Mouse (Mus musculus): ENCODE results near the gene Slc22a23. TPM values are rescaled to one million over a fixed set of nuclear protein-coding genes. Genes with fewer than 3 reads are reported as not detected.

Slc22a23 gene
- polyA plus RNA-seq, 1 experiment from 2014 or later = 25.4 TPM

- H3K9me3 ChIP-seq (ENCODE audit: control insufficient read depth, low read length) = no peaks in the 10 kb centered on the region
- no peak overlapping the region for H3K4me3 ChIP-seq (ENCODE audit: low read depth, low read length)
- H3K4me2 ChIP-seq (ENCODE audit: low read depth, low read length) = no peak overlapping the region
- WGBS = 69% methylated on average over 4 of the region's 5 CpGs
- H3K9ac ChIP-seq (replicated peaks; ENCODE audit: low read depth, low read length) = no peak overlapping the region
- H3K27ac ChIP-seq (ENCODE audit: low read depth, low read length) = peak overlapping the region; percentile 66
- peaks cover 23% of the 10 kb centered on the region for H3K4me1 ChIP-seq (ENCODE audit: control insufficient read depth, insufficient read depth, low read length)
- H3K27me3 ChIP-seq (ENCODE audit: control insufficient read depth, insufficient read depth, low read length) = no peaks in the 10 kb centered on the region
- no peak for ATAC-seq (ENCODE audit: low read depth)
- no peaks in the 10 kb centered on the region for H3K36me3 ChIP-seq (ENCODE audit: control insufficient read depth, insufficient read depth, low read length)
These were observed 191.5 kb downstream of the Slc22a23 start for GRCm38 (mm10) chr13:34153254-34154011.

- WGBS = 68% methylated on average over 7 of the region's 7 CpGs
- no peaks in the 10 kb centered on the region for H3K36me3 ChIP-seq (ENCODE audit: control insufficient read depth, insufficient read depth, low read length)
- H3K4me3 ChIP-seq (ENCODE audit: low read depth, low read length) = no peak overlapping the region
- H3K9me3 ChIP-seq (ENCODE audit: control insufficient read depth, low read length) = no peaks in the 10 kb centered on the region
- H3K4me1 ChIP-seq (ENCODE audit: control insufficient read depth, insufficient read depth, low read length) = peaks cover 30% of the 10 kb centered on the region
- H3K4me2 ChIP-seq (ENCODE audit: low read depth, low read length) = no peak overlapping the region
- ATAC-seq (ENCODE audit: low read depth) = no peak
- no peak overlapping the region for H3K9ac ChIP-seq (replicated peaks; ENCODE audit: low read depth, low read length)
- H3K27me3 ChIP-seq (ENCODE audit: control insufficient read depth, insufficient read depth, low read length) = no peaks in the 10 kb centered on the region
- H3K27ac ChIP-seq (ENCODE audit: low read depth, low read length) = no peak overlapping the region
These were observed 192.3 kb downstream of the Slc22a23 start for GRCm38 (mm10) chr13:34152695-34153094.

GRCm38 (mm10) chr13:34151425-34151824, 193.6 kb downstream of the Slc22a23 start:
- Histone ChIP-seq H3K27me3 (ENCODE audit: control insufficient read depth, insufficient read depth, low read length) (no peaks in the 10 kb centered on the region), H3K36me3 (ENCODE audit: control insufficient read depth, insufficient read depth, low read length) (no peaks in the 10 kb centered on the region), H3K9me3 (ENCODE audit: control insufficient read depth, low read length) (no peaks in the 10 kb centered on the region), H3K4me2 (ENCODE audit: low read depth, low read length) (no peak overlapping the region), H3K27ac (ENCODE audit: low read depth, low read length) (no peak overlapping the region), H3K9ac (replicated peaks; ENCODE audit: low read depth, low read length) (no peak overlapping the region), H3K4me3 (ENCODE audit: low read depth, low read length) (no peak overlapping the region), H3K4me1 (ENCODE audit: control insufficient read depth, insufficient read depth, low read length) (peaks cover 32% of the 10 kb centered on the region)
- WGBS = 100% methylated on average over 1 of the region's 1 CpGs
- no peak for ATAC-seq (ENCODE audit: low read depth)

GRCm38 (mm10) chr13:34150271-34151027, 194.5 kb downstream of the Slc22a23 start:
- H3K4me2 ChIP-seq (ENCODE audit: low read depth, low read length) = peak overlapping the region; percentile 56
- H3K27me3 ChIP-seq (ENCODE audit: control insufficient read depth, insufficient read depth, low read length) = no peaks in the 10 kb centered on the region
- 11% methylated on average over 19 of the region's 19 CpGs for WGBS
- H3K4me3 ChIP-seq (ENCODE audit: low read depth, low read length) = peak overlapping the region; percentile 32
- no peaks in the 10 kb centered on the region for H3K36me3 ChIP-seq (ENCODE audit: control insufficient read depth, insufficient read depth, low read length)
- H3K27ac ChIP-seq (ENCODE audit: low read depth, low read length) = peak overlapping the region; percentile 99
- H3K9me3 ChIP-seq (ENCODE audit: control insufficient read depth, low read length) = no peaks in the 10 kb centered on the region
- ATAC-seq (ENCODE audit: low read depth) = 0 out of 2 replicates have a peak, but pooled peaks have one; percentile 5
- H3K4me1 ChIP-seq (ENCODE audit: control insufficient read depth, insufficient read depth, low read length) = peaks cover 32% of the 10 kb centered on the region
- peak overlapping the region; percentile 74 for H3K9ac ChIP-seq (replicated peaks; ENCODE audit: low read depth, low read length)

GRCm38 (mm10) chr13:34149463-34150176, 195.4 kb downstream of the Slc22a23 start:
- Histone ChIP-seq H3K4me1 (ENCODE audit: control insufficient read depth, insufficient read depth, low read length) (peaks cover 32% of the 10 kb centered on the region), H3K9me3 (ENCODE audit: control insufficient read depth, low read length) (no peaks in the 10 kb centered on the region), H3K27ac (ENCODE audit: low read depth, low read length) (peak overlapping the region; percentile 99), H3K9ac (replicated peaks; ENCODE audit: low read depth, low read length) (peak overlapping the region; percentile 74), H3K36me3 (ENCODE audit: control insufficient read depth, insufficient read depth, low read length) (no peaks in the 10 kb centered on the region), H3K4me3 (ENCODE audit: low read depth, low read length) (peak overlapping the region; percentile 32), H3K4me2 (ENCODE audit: low read depth, low read length) (peak overlapping the region; percentile 56), H3K27me3 (ENCODE audit: control insufficient read depth, insufficient read depth, low read length) (no peaks in the 10 kb centered on the region)
- no peak for ATAC-seq (ENCODE audit: low read depth)
- WGBS = 44% methylated on average over 5 of the region's 5 CpGs

GRCm38 (mm10) chr13:34148767-34149392, 196.1 kb downstream of the Slc22a23 start:
- no peaks in the 10 kb centered on the region for H3K27me3 ChIP-seq (ENCODE audit: control insufficient read depth, insufficient read depth, low read length)
- under 1% methylated on average over 23 of the region's 23 CpGs for WGBS

GRCm38 (mm10) chr13:34148181-34148580, 196.8 kb downstream of the Slc22a23 start:
- WGBS = 27% methylated on average over 3 of the region's 3 CpGs
- peak; percentile 5 for ATAC-seq (ENCODE audit: low read depth)
- Histone ChIP-seq H3K27ac (ENCODE audit: low read depth, low read length) (peak overlapping the region; percentile 99), H3K9ac (replicated peaks; ENCODE audit: low read depth, low read length) (peak overlapping the region; percentile 74), H3K9me3 (ENCODE audit: control insufficient read depth, low read length) (no peaks in the 10 kb centered on the region), H3K4me1 (ENCODE audit: control insufficient read depth, insufficient read depth, low read length) (peaks cover 27% of the 10 kb centered on the region), H3K4me3 (ENCODE audit: low read depth, low read length) (peak overlapping the region; percentile 32; the same call in 1 of the 2 replicates), H3K4me2 (ENCODE audit: low read depth, low read length) (peak overlapping the region; percentile 56), H3K36me3 (ENCODE audit: control insufficient read depth, insufficient read depth, low read length) (no peaks in the 10 kb centered on the region), H3K27me3 (ENCODE audit: control insufficient read depth, insufficient read depth, low read length) (no peaks in the 10 kb centered on the region)

More at GRCm38 (mm10) chr13:34148767-34149392, 196.1 kb downstream of the Slc22a23 start:
- Histone ChIP-seq H3K9me3 (ENCODE audit: control insufficient read depth, low read length) (no peaks in the 10 kb centered on the region), H3K4me1 (ENCODE audit: control insufficient read depth, insufficient read depth, low read length) (peaks cover 32% of the 10 kb centered on the region), H3K4me3 (ENCODE audit: low read depth, low read length) (peak overlapping the region; percentile 32), H3K36me3 (ENCODE audit: control insufficient read depth, insufficient read depth, low read length) (no peaks in the 10 kb centered on the region), H3K4me2 (ENCODE audit: low read depth, low read length) (peak overlapping the region; percentile 56), H3K9ac (replicated peaks; ENCODE audit: low read depth, low read length) (peak overlapping the region; percentile 74), H3K27ac (ENCODE audit: low read depth, low read length) (peak overlapping the region; percentile 99)
- ATAC-seq (ENCODE audit: low read depth) = peak; percentile 89

GRCm38 (mm10) chr13:34146916-34147315, 198.1 kb downstream of the Slc22a23 start:
- H3K27ac ChIP-seq (ENCODE audit: low read depth, low read length) = no peak overlapping the region; the same call in 1 of the 2 replicates
- no peaks in the 10 kb centered on the region for H3K9me3 ChIP-seq (ENCODE audit: control insufficient read depth, low read length)
- ATAC-seq (ENCODE audit: low read depth) = no peak
- 61% methylated on average over 3 of the region's 3 CpGs for WGBS
- no peak overlapping the region for H3K9ac ChIP-seq (replicated peaks; ENCODE audit: low read depth, low read length)
- no peaks in the 10 kb centered on the region for H3K27me3 ChIP-seq (ENCODE audit: control insufficient read depth, insufficient read depth, low read length)
- H3K4me1 ChIP-seq (ENCODE audit: control insufficient read depth, insufficient read depth, low read length) = peaks cover 27% of the 10 kb centered on the region
- H3K4me3 ChIP-seq (ENCODE audit: low read depth, low read length) = no peak overlapping the region
- no peaks in the 10 kb centered on the region for H3K36me3 ChIP-seq (ENCODE audit: control insufficient read depth, insufficient read depth, low read length)
- H3K4me2 ChIP-seq (ENCODE audit: low read depth, low read length) = no peak overlapping the region

All from neural tube, embryonic 14.5 days (tissue).